Mouse (Mus musculus): ENCODE data around the gene Etv6.

DNA sequence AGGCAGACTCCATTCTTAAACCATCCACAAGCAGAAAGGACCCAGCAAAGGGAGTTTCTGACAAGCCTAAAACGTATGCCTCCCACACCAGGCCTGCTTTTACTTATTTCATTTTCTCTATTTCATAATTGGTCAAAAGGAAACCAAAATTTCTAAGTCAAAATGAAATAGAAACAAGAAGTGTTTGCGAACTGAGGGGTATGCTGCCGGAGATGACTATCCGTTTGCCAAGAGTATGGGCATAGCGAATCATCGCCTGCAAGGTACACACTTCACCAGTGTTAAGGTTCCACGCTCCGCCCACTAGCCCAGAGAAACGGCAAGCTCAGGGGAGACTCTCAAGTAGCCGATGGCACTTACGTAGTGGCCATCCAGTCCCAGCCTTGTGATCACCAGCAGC lies 190.1 kb downstream of the Etv6 start:
- TF ChIP-seq TAL1 (IDR thresholded peaks at IDR 0.05; ENCODE audit: low read length) (no peak), GATA1 (IDR thresholded peaks at IDR 0.05; ENCODE audit: low read length) (no peak)

Measured in erythroblast, embryonic 14.5 days (primary cell).